Comparison of ENCODE assay signal across 9 mouse cellular contexts in the genomic region with DNA sequence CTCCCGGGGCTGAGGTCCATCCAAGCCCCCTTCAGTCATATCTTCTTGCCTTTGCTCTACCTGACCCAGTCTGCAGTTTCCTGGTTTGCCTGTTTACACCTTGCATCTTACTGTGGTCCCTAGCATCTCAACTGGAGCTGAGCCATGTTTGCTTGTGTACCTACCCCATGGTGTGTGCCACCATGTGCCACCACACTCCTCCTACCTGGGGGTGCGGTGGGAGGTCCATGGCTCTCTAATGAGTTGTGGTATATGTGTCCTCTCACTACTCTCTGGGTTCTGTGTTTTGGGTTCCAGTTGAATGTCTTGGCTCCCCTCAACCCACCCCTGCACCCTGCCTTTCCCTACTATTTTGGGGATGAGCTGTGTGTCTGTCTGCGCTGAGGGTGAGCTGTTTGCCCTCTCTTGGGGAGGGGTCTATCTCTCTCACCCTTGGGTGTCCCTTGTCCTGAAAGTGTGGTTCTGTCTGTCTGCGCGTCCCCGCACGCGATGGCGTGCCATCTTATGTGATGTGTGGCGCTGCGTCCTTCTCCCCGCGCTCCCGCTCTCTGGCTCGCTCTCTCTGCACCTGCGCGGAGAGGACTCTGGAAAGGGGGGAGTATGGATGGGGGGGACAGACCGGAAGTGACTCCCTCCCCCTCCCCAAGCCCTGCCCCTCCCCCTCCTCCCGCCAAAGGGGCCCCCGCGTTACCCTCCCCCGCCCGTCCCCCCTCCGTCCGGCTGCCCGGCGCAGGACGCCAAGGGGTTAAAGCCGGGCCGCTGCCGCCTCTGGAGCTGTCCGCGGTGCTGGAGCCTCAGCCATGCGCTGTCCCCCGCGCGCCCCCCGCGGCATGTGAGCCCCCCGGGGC. TPM values are rescaled to one million over a fixed set of nuclear protein-coding genes. Genes with fewer than 3 reads are reported as not detected.
DNase-seq lines count a peak whose midpoint lies in the region; ATAC-seq lines count a peak whose summit lies in the region.
"Had no signal": no experiment of that assay in that cellular context is flagged by ENCODE, and none has a peak within 500 bp of the region (broad histone marks: within the 10 kb centered on the region; RNA-seq: fewer than 3 reads in every experiment).

No protein-coding gene starts in this region.

- DNase-seq in frontal cortex, adult 2 months (ENCODE audit: extremely low spot score in 1 of 2, low spot score in 1 of 2) = no peak
- DNase-seq in lung, postnatal 36 days = no peak
- peak; percentile 69 for DNase-seq in right cerebral cortex, postnatal 4 days
- no peak for DNase-seq in ovary, postnatal 10 days (ENCODE audit: low spot score)

- H3K4me2 ChIP-seq in lung, embryonic 16.5 days (ENCODE audit: low read depth, low read length) = peak overlapping the region; percentile 68
- H3K4me2 ChIP-seq in forebrain, embryonic 13.5 days = peak overlapping the region; percentile 79
- peak overlapping the region; percentile 75 for H3K4me2 ChIP-seq in limb, embryonic 15.5 days

- no peaks in the 10 kb centered on the region for H3K9me3 ChIP-seq in lung, embryonic 16.5 days (ENCODE audit: control insufficient read depth, low read length)
- H3K9me3 ChIP-seq in forebrain, embryonic 13.5 days (replicated peaks) = no peaks in the 10 kb centered on the region
- H3K9me3 ChIP-seq in limb, embryonic 15.5 days = no peaks in the 10 kb centered on the region

- no peak overlapping the region for H3K27ac ChIP-seq in lung, embryonic 16.5 days (ENCODE audit: low read length)
- H3K27ac ChIP-seq in forebrain, embryonic 13.5 days = peak overlapping the region; percentile 84
- no peak overlapping the region for H3K27ac ChIP-seq in limb, embryonic 15.5 days

- H3K27me3 ChIP-seq in lung, embryonic 16.5 days (ENCODE audit: control insufficient read depth, insufficient read depth, low read depth, low read length) = peaks cover 47% of the 10 kb centered on the region
- peaks cover 60% of the 10 kb centered on the region for H3K27me3 ChIP-seq in forebrain, embryonic 13.5 days
- peaks cover 86% of the 10 kb centered on the region for H3K27me3 ChIP-seq in limb, embryonic 15.5 days

- WGBS in lung, embryonic 16.5 days = 3% methylated on average over 26 of the region's 40 CpGs
- 5% methylated on average over 20 of the region's 40 CpGs for WGBS in forebrain, embryonic 13.5 days
- 5% methylated on average over 22 of the region's 40 CpGs for WGBS in limb, embryonic 15.5 days

- ATAC-seq in frontal cortex, adult (ENCODE audit: low TSS enrichment) = peak; percentile 17; the same call in 1 of the 2 replicates
- ATAC-seq in lung, embryonic 16.5 days (ENCODE audit: low read depth) = peak; percentile 63; the same call in 1 of the 2 replicates
- ATAC-seq in forebrain, embryonic 13.5 days = peak; percentile 75
- ATAC-seq in limb, embryonic 15.5 days (ENCODE audit: insufficient number of reproducible peaks, low FRiP score, low TSS enrichment, low read depth) = no peak

- peak overlapping the region; percentile 38 for H3K4me3 ChIP-seq in lung, embryonic 16.5 days (ENCODE audit: low read length)
- H3K4me3 ChIP-seq in forebrain, embryonic 13.5 days = peak overlapping the region; percentile 62
- H3K4me3 ChIP-seq in limb, embryonic 15.5 days = peak overlapping the region; percentile 37

- peaks cover 4% of the 10 kb centered on the region; the same call in 1 of the 2 replicates for H3K4me1 ChIP-seq in lung, embryonic 16.5 days (replicated peaks; ENCODE audit: control insufficient read depth, insufficient read depth, low read length)
- H3K4me1 ChIP-seq in forebrain, embryonic 13.5 days = peaks cover 22% of the 10 kb centered on the region
- H3K4me1 ChIP-seq in limb, embryonic 15.5 days = peaks cover 14% of the 10 kb centered on the region

- no peak overlapping the region for H3K9ac ChIP-seq in lung, embryonic 16.5 days (ENCODE audit: low read length)
- H3K9ac ChIP-seq in forebrain, embryonic 13.5 days = peak overlapping the region; percentile 78
- H3K9ac ChIP-seq in limb, embryonic 15.5 days = no peak overlapping the region

- no peaks in the 10 kb centered on the region for H3K36me3 ChIP-seq in lung, embryonic 16.5 days (ENCODE audit: control insufficient read depth, insufficient read depth, low read length)
- 0 out of 2 replicates have a peak, but pooled peaks cover 3% of the 10 kb centered on the region for H3K36me3 ChIP-seq in forebrain, embryonic 13.5 days (ENCODE audit: poor library complexity, severe bottlenecking)
- H3K36me3 ChIP-seq in limb, embryonic 15.5 days = no peaks in the 10 kb centered on the region

RNA-seq across cellular contexts. Expression of gene Shank1, which starts 25.2 kb away (rescaled TPM):
- polyA plus RNA-seq in frontal cortex, adult 2 months (2012; rRNA removed) = 130 and 138 TPM in 2 replicates
- polyA plus RNA-seq in lung, embryonic 16.5 days (2015; fragmentation: Nextera tagmentation; extraction: Ambion mirVana) = 0.96 and 1.1 TPM in 2 replicates
- polyA plus RNA-seq in forebrain, embryonic 13.5 days (2015; fragmentation: Nextera tagmentation; extraction: Ambion mirVana) = 13.2 and 15.1 TPM in 2 replicates
- polyA plus RNA-seq in limb, embryonic 15.5 days (2015; fragmentation: Nextera tagmentation; extraction: Ambion mirVana) = 2.4 and 3.2 TPM in 2 replicates

RNA-seq across cellular contexts. Expression of gene Clec11a, which starts 28.6 kb away (rescaled TPM):
- 4.8 and 5.4 TPM in 2 replicates for polyA plus RNA-seq in frontal cortex, adult 2 months (2012; rRNA removed)
- polyA plus RNA-seq in lung, embryonic 16.5 days (2015; fragmentation: Nextera tagmentation; extraction: Ambion mirVana) = 3.0 and 3.2 TPM in 2 replicates
- polyA plus RNA-seq in forebrain, embryonic 13.5 days (2015; fragmentation: Nextera tagmentation; extraction: Ambion mirVana) = 3.0 and 3.4 TPM in 2 replicates
- polyA plus RNA-seq in limb, embryonic 15.5 days (2015; fragmentation: Nextera tagmentation; extraction: Ambion mirVana) = 24.0 and 31.1 TPM in 2 replicates

RNA-seq across cellular contexts. Expression of gene Syt3, which starts 48.6 kb away (rescaled TPM):
- polyA plus RNA-seq in frontal cortex, adult 2 months (2012; rRNA removed) = 56.7 and 57.0 TPM in 2 replicates
- 2.1 and 2.3 TPM in 2 replicates for polyA plus RNA-seq in lung, embryonic 16.5 days (2015; fragmentation: Nextera tagmentation; extraction: Ambion mirVana)
- polyA plus RNA-seq in forebrain, embryonic 13.5 days (2015; fragmentation: Nextera tagmentation; extraction: Ambion mirVana) = 10.1 and 10.6 TPM in 2 replicates
- polyA plus RNA-seq in limb, embryonic 15.5 days (2015; fragmentation: Nextera tagmentation; extraction: Ambion mirVana) = 2.2 and 3.2 TPM in 2 replicates
- polyA plus RNA-seq: C2C12 had no signal

RNA-seq across cellular contexts. Expression of gene 1700008O03Rik, which starts 50.4 kb away (rescaled TPM):
- polyA plus RNA-seq in frontal cortex, adult 2 months (2012; rRNA removed) = 3.7 and 3.8 TPM in 2 replicates
- polyA plus RNA-seq in lung, embryonic 16.5 days (2015; fragmentation: Nextera tagmentation; extraction: Ambion mirVana) = 1.2 and 1.5 TPM in 2 replicates
- 0.59 and 1.1 TPM in 2 replicates for polyA plus RNA-seq in forebrain, embryonic 13.5 days (2015; fragmentation: Nextera tagmentation; extraction: Ambion mirVana)
- polyA plus RNA-seq in limb, embryonic 15.5 days (2015; fragmentation: Nextera tagmentation; extraction: Ambion mirVana) = 0.43 and 0.58 TPM in 2 replicates
